Mouse (Mus musculus) ES-E14 (cell line): ENCODE results near the gene Nudc. TPM values are rescaled to one million over a fixed set of nuclear protein-coding genes. Genes with fewer than 3 reads are reported as not detected.

ENCODE experiments used
- DNase-seq: peaks from one replicate; pipeline ENCODE4 v3.0.0-alpha.2; 2013; ENCODE audit warnings: low read depth, low spot score
- H3K27ac ChIP-seq: 2 replicates; pipeline ENCODE4 v1.5.1; 2012; ENCODE audit warnings: low read depth, mild to moderate bottlenecking, low read length, moderate library complexity, mixed read lengths; ENCODE audit not compliant: poor library complexity, insufficient read depth, severe bottlenecking
- H3K36me3 ChIP-seq: 2 replicates; pipeline ENCODE4 v1.6.1; 2012; ENCODE audit warnings: mild to moderate bottlenecking, low read length, moderate library complexity, mixed read lengths; ENCODE audit not compliant: control insufficient read depth, poor library complexity, insufficient read depth, severe bottlenecking
- H3K4me1 ChIP-seq, 2 experiments: fragments of 150-350 bp in 1 of 2; sonication (generic) in 1 of 2; 2 replicates each; pipeline ENCODE4 v1.6.1; 2012; ENCODE audit warnings: low read length in 2 of 2, mild to moderate bottlenecking in 1 of 2, mixed read lengths in 1 of 2; ENCODE audit not compliant: control insufficient read depth in 2 of 2, insufficient read depth in 2 of 2, poor library complexity in 1 of 2
- H3K4me3 ChIP-seq, 2 experiments: fragments of 150-350 bp in 1 of 2; sonication (generic) in 1 of 2; 2 replicates each; pipeline ENCODE4 v1.5.1; 2012; ENCODE audit warnings: low read length in 2 of 2, low read depth in 1 of 2, mild to moderate bottlenecking in 1 of 2, mixed read lengths in 1 of 2; ENCODE audit not compliant: insufficient read depth in 1 of 2, poor library complexity in 1 of 2, severe bottlenecking in 1 of 2
- H3K9ac ChIP-seq: 2 replicates; pipeline ENCODE4 v1.6.1; 2012; ENCODE audit warnings: low read depth, mild to moderate bottlenecking, low read length, mixed read lengths; ENCODE audit not compliant: poor library complexity, insufficient read depth, severe bottlenecking
- H3K9me3 ChIP-seq: fragments of 150-350 bp; sonication (generic); 2 replicates; pipeline ENCODE4 v1.6.1; 2012; ENCODE audit warnings: low read depth, mild to moderate bottlenecking, low read length; ENCODE audit not compliant: control insufficient read depth, insufficient read depth
- CHD2 ChIP-seq: IDR thresholded peaks from 2 replicates; pipeline ENCODE4 v1.6.1; 2014; ENCODE audit warnings: mild to moderate bottlenecking, low read depth, low read length, inconsistent platforms
- HCFC1 ChIP-seq: IDR thresholded peaks from 2 replicates; pipeline ENCODE4 v1.6.1; 2012; ENCODE audit warnings: low read length, inconsistent platforms, borderline replicate concordance; ENCODE audit not compliant: insufficient read depth
- MAFK ChIP-seq: IDR thresholded peaks from 2 replicates; pipeline ENCODE4 v1.6.1; 2014; ENCODE audit warnings: mild to moderate bottlenecking, low read depth, low read length, inconsistent platforms; ENCODE audit not compliant: insufficient read depth
- ZC3H11A ChIP-seq: IDR thresholded peaks from 2 replicates; pipeline ENCODE4 v1.6.1; 2012; ENCODE audit warnings: low read depth, mild to moderate bottlenecking, inconsistent platforms, low read length, borderline replicate concordance
- ZNF384 ChIP-seq: IDR thresholded peaks from 2 replicates; pipeline ENCODE4 v1.6.1; 2012; ENCODE audit warnings: low read depth, low read length, inconsistent platforms
- in situ Hi-C, 2 experiments: fragments of 600-800 bp; cut with MboI; formaldehyde crosslinking; loops; one replicate each; pipeline ENCODE4 v1.15.1; 2025; ENCODE audit warnings: low sequenced_read_pairs in 2 of 2, inconsistent platforms in 1 of 2; ENCODE audit not compliant: unreplicated experiment in 2 of 2
- total RNA-seq: library from RNA; depleted of rRNA; stranded (reverse); fragments of 300-350 nt; gene quantifications from 2 replicates; pipeline ENCODE4 v1.2.3, GENCODE M21; 2012

Gene Nudc
- total RNA-seq, 1 experiment: 358 TPM

GRCm38 (mm10) chr4:133570066-133570466 is 24.3 kb upstream of the Nudc start:
- in situ Hi-C loops: no loop called here
- H3K4me1 ChIP-seq: no peaks in the 10 kb centered on the region
- DNase-seq: no peak
- no peaks in the 10 kb centered on the region for H3K9me3 ChIP-seq
- H3K27ac ChIP-seq: peak overlapping the region; percentile 59; the same call in 1 of the 2 replicates
- no peak for TF ChIP-seq HCFC1
- no peak for TF ChIP-seq MAFK
- no peak for TF ChIP-seq ZC3H11A
- TF ChIP-seq CHD2: no peak
- no peak for TF ChIP-seq ZNF384
- H3K9ac ChIP-seq: peak overlapping the region; percentile 61; the same call in 1 of the 2 replicates
- H3K4me3 ChIP-seq: peak overlapping the region; percentile 3 to 64; a peak in 3 of 4 replicates
- no peaks in the 10 kb centered on the region for H3K36me3 ChIP-seq

- in situ Hi-C loops: no loop called here
- no peaks in the 10 kb centered on the region for H3K36me3 ChIP-seq
- DNase-seq: no peak
- no peak for TF ChIP-seq HCFC1
- TF ChIP-seq CHD2: no peak
- TF ChIP-seq ZC3H11A: no peak
- TF ChIP-seq MAFK: no peak
- TF ChIP-seq ZNF384: no peak
- H3K4me1 ChIP-seq: no peaks in the 10 kb centered on the region
- peak overlapping the region; percentile 61; the same call in 1 of the 2 replicates for H3K9ac ChIP-seq
- H3K9me3 ChIP-seq: no peaks in the 10 kb centered on the region
- peak overlapping the region; percentile 3 to 64; a peak in 3 of 4 replicates for H3K4me3 ChIP-seq
- peak overlapping the region; percentile 59; the same call in 1 of the 2 replicates for H3K27ac ChIP-seq
Measured at GRCm38 (mm10) chr4:133569291-133570065, 23.7 kb upstream of the Nudc start.

- Histone ChIP-seq H3K9ac (no peak overlapping the region), H3K4me1 (peaks cover 0 to 5% of the 10 kb centered on the region in 2 experiments; a peak in 1 of 4 replicates), H3K27ac (no peak overlapping the region), H3K9me3 (no peaks in the 10 kb centered on the region), H3K36me3 (no peaks in the 10 kb centered on the region), H3K4me3 (no peak overlapping the region)
- no peak for DNase-seq
- TF ChIP-seq CHD2: no peak
- peak; percentile 67; the same call in 1 of the 2 replicates for TF ChIP-seq ZNF384
- in situ Hi-C loops: no loop called here
Measured at GRCm38 (mm10) chr4:133567251-133567650, 21.5 kb upstream of the Nudc start.

- peaks cover 0 to 9% of the 10 kb centered on the region in 2 experiments; a peak in 2 of 4 replicates for H3K4me1 ChIP-seq
- TF ChIP-seq CHD2 (no peak), MAFK (no peak), HCFC1 (no peak), ZC3H11A (no peak), ZNF384 (no peak)
- no peak overlapping the region for H3K9ac ChIP-seq
- H3K4me3 ChIP-seq: no peak overlapping the region
- no peaks in the 10 kb centered on the region for H3K36me3 ChIP-seq
- in situ Hi-C loops: no loop called here
- H3K27ac ChIP-seq: no peak overlapping the region
- no peaks in the 10 kb centered on the region for H3K9me3 ChIP-seq
- no peak for DNase-seq
Measured at GRCm38 (mm10) chr4:133563123-133563571, 17.4 kb upstream of the Nudc start.
